Mouse (Mus musculus) urinary bladder, adult 2 months (tissue): ENCODE results near the gene Glod4. TPM values are rescaled to one million over a fixed set of nuclear protein-coding genes. Genes with fewer than 3 reads are reported as not detected.
"Not testable (repeated sequence)": the region's sequence is repeated elsewhere in the genome, so short reads cannot be mapped to it uniquely, and the experiment has no call there.

Source experiments
- DNase-seq: peaks from one replicate; pipeline ENCODE4 v3.0.0; 2022; ENCODE audit warnings: low spot score
- polyA plus RNA-seq: library from polyadenylated mRNA; depleted of rRNA; stranded (reverse); fragments of >200 nt; gene quantifications from 2 replicates; pipeline ENCODE4 v1.2.3, GENCODE M21; 2012

Gene Glod4
- polyA plus RNA-seq, 1 experiment: 36.0 TPM

DNA sequence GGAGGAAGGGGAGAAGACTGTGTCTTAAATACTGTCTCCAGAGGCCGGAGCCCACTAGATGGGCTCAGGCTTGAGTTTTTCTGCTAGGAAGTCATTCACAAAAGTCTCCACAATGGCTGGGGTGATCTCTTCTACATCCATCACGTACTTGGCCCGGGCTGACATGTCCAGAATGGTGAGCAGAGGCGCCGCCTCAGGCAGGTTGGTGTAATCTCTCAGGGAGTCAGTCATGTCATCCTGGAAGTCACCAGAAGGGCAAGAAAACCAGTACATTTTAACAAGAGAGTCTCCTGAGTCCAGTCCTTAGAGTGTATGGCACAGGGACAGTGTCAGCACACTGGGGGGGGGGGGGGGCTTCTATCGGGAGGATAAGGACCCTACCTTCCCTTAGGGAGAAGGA lies 15.0 kb upstream of the Glod4 start:
- no peak for DNase-seq

GRCm38 (mm10) chr11:76257386-76257785 lies 13.9 kb upstream of the Glod4 start:
- DNase-seq: no peak

DNA sequence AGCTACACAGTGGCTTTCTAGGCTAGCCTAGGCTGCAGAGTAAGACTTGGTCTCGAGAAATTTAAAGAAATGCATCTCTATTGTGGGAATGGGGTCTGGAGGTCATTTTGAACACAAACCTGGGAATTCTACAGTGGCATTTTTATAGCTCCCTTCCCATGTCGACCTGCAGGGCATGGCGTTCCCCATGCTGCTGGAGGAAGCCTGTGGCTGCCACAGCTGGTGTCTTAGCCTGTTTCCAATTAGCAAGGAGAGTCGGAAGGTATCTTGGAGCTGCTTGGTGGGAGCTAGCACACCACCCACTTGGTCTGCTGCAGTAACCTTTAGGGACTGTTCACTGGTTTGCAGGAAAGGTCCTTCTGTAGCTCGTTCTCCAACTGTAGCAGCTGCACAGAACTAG lies 12.6 kb upstream of the Glod4 start:
- DNase-seq: no peak

- no peak for DNase-seq
These were observed 12.0 kb upstream of the Glod4 start for GRCm38 (mm10) chr11:76255431-76256001.

GRCm38 (mm10) chr11:76253918-76254264 lies 10.4 kb upstream of the Glod4 start:
- no peak for DNase-seq

- DNase-seq: peak; percentile 63
These were observed 9.8 kb upstream of the Glod4 start for GRCm38 (mm10) chr11:76253145-76253917.

GRCm38 (mm10) chr11:76252036-76252435 lies 8.5 kb upstream of the Glod4 start:
- DNase-seq: no peak

DNA sequence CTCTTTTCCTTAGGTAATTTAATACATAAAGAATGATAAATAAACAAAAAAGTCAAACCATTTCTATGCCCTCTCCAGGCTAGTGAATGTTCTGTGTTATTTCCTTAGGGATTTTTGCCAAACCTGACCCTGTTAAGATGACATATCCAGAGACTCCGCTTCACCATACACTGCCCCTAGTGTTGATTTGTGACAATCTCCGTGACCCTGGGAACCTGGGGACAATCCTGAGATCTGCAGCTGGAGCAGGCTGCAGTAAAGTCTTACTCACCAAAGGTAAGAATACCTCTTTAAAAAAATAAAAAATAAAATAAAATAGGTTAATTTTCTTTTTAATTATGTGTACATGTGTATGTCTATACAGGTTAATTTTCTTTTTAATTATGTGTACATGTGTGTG lies 3.7 kb upstream of the Glod4 start:
- DNase-seq: no peak

DNA sequence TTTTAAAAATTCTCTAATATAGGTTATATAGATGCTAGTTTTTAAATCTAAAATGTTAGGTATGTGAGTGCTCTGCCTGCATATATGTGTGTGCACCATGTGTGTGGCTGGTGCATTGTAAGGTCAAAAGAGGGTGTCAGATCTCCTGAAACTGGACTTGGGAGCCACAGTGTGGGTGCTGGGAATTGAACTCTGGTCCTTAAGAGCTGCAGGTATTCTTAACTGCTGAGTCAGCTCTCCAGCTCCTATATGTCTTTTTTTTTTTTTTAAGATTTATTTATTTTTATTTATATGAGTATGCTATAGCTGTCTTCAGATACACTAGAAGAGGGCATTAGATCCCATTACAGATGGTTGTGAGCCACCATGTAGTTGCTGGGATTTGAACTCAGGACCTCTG lies 2.9 kb upstream of the Glod4 start:
- no peak for DNase-seq

DNA sequence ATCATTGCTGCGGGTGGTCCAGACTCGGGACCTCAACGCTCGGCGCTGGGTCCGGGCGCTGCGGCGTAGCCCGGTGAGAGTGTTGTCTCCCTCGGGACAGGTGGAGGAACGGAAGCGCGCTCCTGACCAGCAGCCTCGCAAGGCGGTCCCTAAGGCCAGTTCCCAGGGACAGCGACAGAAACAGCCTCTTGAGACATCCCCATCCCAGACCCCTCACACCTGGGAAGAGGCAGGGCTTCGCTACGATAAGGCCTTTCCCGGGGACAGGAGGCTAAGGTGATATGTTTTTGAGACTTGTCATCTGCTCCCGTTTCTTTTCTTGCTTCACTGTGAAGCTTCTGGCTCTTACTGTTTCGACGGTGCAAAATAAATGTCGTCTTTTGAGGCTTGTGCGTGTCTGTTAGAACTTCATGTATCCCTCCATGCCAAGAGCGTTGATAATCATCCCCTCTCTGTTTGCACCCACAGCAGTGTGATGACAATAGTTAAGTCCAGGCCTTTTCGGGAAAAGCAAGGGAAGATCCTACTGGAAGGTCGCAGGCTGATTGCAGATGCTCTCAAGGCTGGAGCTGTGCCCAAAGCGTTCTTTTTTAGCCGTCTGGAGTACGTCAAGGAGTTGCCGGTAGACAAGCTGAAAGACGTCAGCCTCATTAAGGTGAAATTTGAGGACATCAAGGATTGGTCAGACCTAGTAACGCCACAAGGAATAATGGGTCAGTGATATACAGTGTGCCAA lies 454 bp upstream of the Glod4 start:
- no peak for DNase-seq

GRCm38 (mm10) chr11:76239750-76240149 lies 3.8 kb downstream of the Glod4 start:
- DNase-seq: no peak

- no peak for DNase-seq
These were observed 7.4 kb downstream of the Glod4 start for GRCm38 (mm10) chr11:76236136-76236535.

DNA sequence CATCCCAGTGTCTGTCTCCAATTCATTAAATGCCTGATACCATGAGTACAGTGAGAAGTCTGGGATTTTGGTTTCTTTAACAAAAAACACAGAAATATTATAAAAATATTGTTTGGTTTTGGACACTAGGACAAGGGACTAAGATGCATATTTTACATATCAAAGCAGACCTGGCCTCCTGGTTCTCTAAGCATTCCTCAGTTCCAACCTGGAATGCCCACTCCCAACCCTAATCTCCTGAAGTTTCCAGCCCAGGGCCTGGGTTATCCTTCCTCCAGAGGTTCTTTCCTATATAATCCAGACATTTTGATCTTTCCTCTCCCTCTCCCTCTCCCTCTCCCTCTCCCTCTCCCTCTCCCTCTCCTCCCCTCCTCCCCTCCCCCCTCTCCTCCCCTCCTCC lies 18.5 kb downstream of the Glod4 start:
- DNase-seq: no peak

GRCm38 (mm10) chr11:76224631-76225030 lies 18.9 kb downstream of the Glod4 start:
- no peak for DNase-seq

- DNase-seq: peak; percentile 90
These were observed 26.1 kb downstream of the Glod4 start, which contains the start of the genes Dbil5 and Gemin4 for GRCm38 (mm10) chr11:76217390-76217800. TSS of gene Dbil5 (plus strand) at chr11:76217608. TSS of gene Gemin4 (minus strand) at chr11:76217664.

DNA sequence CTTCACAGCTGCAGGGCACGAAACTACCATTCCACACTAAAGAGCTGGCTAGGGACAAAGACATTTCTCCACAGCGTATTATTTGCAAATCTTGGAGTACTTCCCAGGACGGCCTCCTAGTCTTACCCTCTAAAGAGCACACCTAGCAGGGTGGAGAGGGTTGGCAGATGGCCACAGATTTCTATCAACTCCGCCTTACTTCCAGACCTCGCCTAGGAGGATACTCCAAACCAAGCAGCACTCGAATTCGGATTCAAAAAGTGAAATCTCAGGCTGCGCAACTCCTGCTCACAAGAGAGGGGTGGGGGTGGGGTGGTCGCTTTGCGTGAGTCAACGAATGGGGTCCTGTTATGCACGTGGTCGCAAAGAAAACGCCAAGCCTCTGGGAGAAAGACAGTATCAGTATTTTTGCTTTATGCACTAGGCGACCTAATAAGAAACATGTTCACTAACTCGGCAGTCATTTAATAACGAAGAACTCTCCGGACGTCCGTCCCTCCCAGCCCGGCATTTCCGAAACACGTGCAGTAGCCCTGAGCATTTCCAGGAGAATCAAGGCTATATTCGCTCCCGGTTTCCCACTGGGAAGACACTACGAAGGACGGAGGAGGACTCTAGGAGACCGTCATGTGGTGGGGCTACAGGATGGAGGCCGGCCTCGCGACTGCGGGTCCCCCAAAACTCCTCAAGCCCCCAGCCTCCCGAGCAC lies 26.7 kb downstream of the Glod4 start:
- no peak for DNase-seq

- no peak for DNase-seq
These were observed 27.4 kb downstream of the Glod4 start for GRCm38 (mm10) chr11:76216049-76216540.

- no peak for DNase-seq
These were observed 28.5 kb downstream of the Glod4 start for GRCm38 (mm10) chr11:76215011-76215410.

DNA sequence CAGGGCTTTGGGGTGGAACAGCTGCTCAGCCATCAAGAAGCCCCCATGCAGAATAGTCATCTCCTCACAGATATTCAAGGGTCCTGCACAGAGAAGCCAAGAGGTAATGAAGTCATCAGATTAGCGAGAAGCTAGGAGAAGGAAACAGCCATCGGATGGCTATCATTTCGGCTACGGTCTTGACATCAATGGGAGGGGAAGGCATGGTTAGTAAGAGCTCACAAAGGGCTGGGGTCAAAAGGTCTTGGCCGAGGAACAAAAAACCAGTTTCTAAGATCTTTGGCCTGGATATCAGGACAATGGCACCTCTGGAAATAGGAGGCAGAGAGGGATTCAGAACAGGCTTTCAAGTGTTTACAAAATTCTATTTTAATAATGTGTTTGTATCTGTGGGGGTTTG lies 29.7 kb downstream of the Glod4 start:
- DNase-seq: no peak

- DNase-seq: not testable (repeated sequence)
These were observed 31.9 kb downstream of the Glod4 start for GRCm38 (mm10) chr11:76211595-76211994.

- DNase-seq: no peak
These were observed 33.1 kb downstream of the Glod4 start for GRCm38 (mm10) chr11:76210228-76210985.
